Mouse (Mus musculus) C2C12 (cell line): ENCODE data around the gene Apex1. TPM values are rescaled to one million over a fixed set of nuclear protein-coding genes. Genes with fewer than 3 reads are reported as not detected.
"Not testable (repeated sequence)": the region's sequence is repeated elsewhere in the genome, so short reads cannot be mapped to it uniquely, and the experiment has no call there.

Experiments
- H3K27me3 ChIP-seq: one replicate; pipeline ENCODE4 v1.6.1; 2011; ENCODE audit not compliant: control insufficient read depth, insufficient read depth, insufficient read length
- H3K36me3 ChIP-seq: one replicate; pipeline ENCODE4 v1.6.1; 2011; ENCODE audit not compliant: control insufficient read depth, insufficient read depth
- H3K4me3 ChIP-seq: one replicate; pipeline ENCODE4 v1.5.1; 2011; ENCODE audit warnings: mild to moderate bottlenecking, control low read depth; ENCODE audit not compliant: poor library complexity, insufficient read depth, severe bottlenecking
- H3K79me2 ChIP-seq: one replicate; pipeline ENCODE4 v1.6.1; 2011; ENCODE audit not compliant: control insufficient read depth, insufficient read depth
- H3K79me3 ChIP-seq: one replicate; pipeline ENCODE4 v1.6.1; 2011; ENCODE audit warnings: low read depth, control low read depth
- H3ac ChIP-seq: one replicate; pipeline ENCODE3; 2011; ENCODE audit warnings: low read depth; ENCODE audit not compliant: control insufficient read depth, insufficient read length
- CEBPB ChIP-seq: IDR thresholded peaks from one replicate; pipeline ENCODE4 v1.6.1; 2011; ENCODE audit warnings: low read depth, mild to moderate bottlenecking, control low read depth, moderate library complexity
- CTCF ChIP-seq: IDR thresholded peaks from one replicate; pipeline ENCODE4 v1.5.1; 2011; ENCODE audit not compliant: control insufficient read depth, insufficient read depth, insufficient read length
- FOSL1 ChIP-seq: IDR thresholded peaks from one replicate; pipeline ENCODE4 v1.8.0; 2011; ENCODE audit warnings: mild to moderate bottlenecking, low read length; ENCODE audit not compliant: poor library complexity, insufficient read depth, severe bottlenecking
- MAX ChIP-seq: IDR thresholded peaks from one replicate; pipeline ENCODE4 v1.6.1; 2011; ENCODE audit warnings: mild to moderate bottlenecking, control low read depth
- MYOD1 ChIP-seq: IDR thresholded peaks from one replicate; pipeline ENCODE4 v1.6.1; 2011; ENCODE audit warnings: low read depth; ENCODE audit not compliant: control insufficient read depth, insufficient read length
- MYOG ChIP-seq: IDR thresholded peaks from one replicate; pipeline ENCODE4 v1.6.1; 2011; ENCODE audit not compliant: control insufficient read depth, insufficient read length; ENCODE audit errors: extremely low read depth
- USF1 ChIP-seq: IDR thresholded peaks from one replicate; pipeline ENCODE4 v1.6.1; 2011; ENCODE audit warnings: low read depth, mild to moderate bottlenecking, control low read depth, moderate library complexity
- polyA plus RNA-seq: library from polyadenylated mRNA; unstranded; fragments of >200 nt; fragmentation: generic; extraction: Trizol; gene quantifications from one replicate; pipeline ENCODE4 v1.2.1, GENCODE M21; 2012; ENCODE audit warnings: missing spikeins

The Apex1 gene
- polyA plus RNA-seq, 1 experiment: 289 TPM

- no peaks in the 10 kb centered on the region for H3K79me2 ChIP-seq
- no peak for TF ChIP-seq MAX
- no peak for TF ChIP-seq CTCF
- no peak for TF ChIP-seq FOSL1
- no peak for TF ChIP-seq MYOG
- no peak for TF ChIP-seq MYOD1
- no peak for TF ChIP-seq USF1
- TF ChIP-seq CEBPB: no peak
Measured at GRCm38 (mm10) chr14:50969041-50969440, 44.3 kb downstream of the Apex1 start.

GRCm38 (mm10) chr14:50969558-50970544, 45.1 kb downstream of the Apex1 start:
- Histone ChIP-seq H3K4me3 (no peak overlapping the region), H3ac (no peak overlapping the region), H3K36me3 (no peaks in the 10 kb centered on the region), H3K27me3 (no peaks in the 10 kb centered on the region), H3K79me2 (no peaks in the 10 kb centered on the region), H3K79me3 (no peaks in the 10 kb centered on the region)
- TF ChIP-seq CEBPB: no peak
- no peak for TF ChIP-seq MYOG
- no peak for TF ChIP-seq MAX
- TF ChIP-seq FOSL1: no peak
- no peak for TF ChIP-seq CTCF
- no peak for TF ChIP-seq MYOD1
- no peak for TF ChIP-seq USF1

More at GRCm38 (mm10) chr14:50969041-50969440, 44.3 kb downstream of the Apex1 start:
- Histone ChIP-seq H3ac (no peak overlapping the region), H3K27me3 (no peaks in the 10 kb centered on the region), H3K79me3 (no peaks in the 10 kb centered on the region), H3K36me3 (no peaks in the 10 kb centered on the region), H3K4me3 (no peak overlapping the region)

GRCm38 (mm10) chr14:50970822-50971221, 46.1 kb downstream of the Apex1 start:
- Histone ChIP-seq H3K79me2 (no peaks in the 10 kb centered on the region), H3K79me3 (no peaks in the 10 kb centered on the region), H3K4me3 (no peak overlapping the region), H3ac (no peak overlapping the region), H3K27me3 (no peaks in the 10 kb centered on the region), H3K36me3 (no peaks in the 10 kb centered on the region)
- TF ChIP-seq MYOG (no peak), FOSL1 (no peak), USF1 (no peak), CTCF (no peak), CEBPB (no peak), MAX (no peak), MYOD1 (no peak)

- not testable (repeated sequence) for H3K36me3 ChIP-seq, H3ac ChIP-seq
Measured at GRCm38 (mm10) chr14:50973054-50973453, 48.3 kb downstream of the Apex1 start.

GRCm38 (mm10) chr14:50973700-50974099, 48.9 kb downstream of the Apex1 start:
- Histone ChIP-seq H3K4me3 (no peak overlapping the region), H3K27me3 (no peaks in the 10 kb centered on the region), H3K79me3 (no peaks in the 10 kb centered on the region), H3K79me2 (no peaks in the 10 kb centered on the region), H3ac (no peak overlapping the region), H3K36me3 (no peaks in the 10 kb centered on the region)
- no peak for TF ChIP-seq MAX
- no peak for TF ChIP-seq CTCF
- TF ChIP-seq USF1: no peak
- no peak for TF ChIP-seq MYOD1

More at GRCm38 (mm10) chr14:50973054-50973453, 48.3 kb downstream of the Apex1 start:
- H3K79me3 ChIP-seq, H3K79me2 ChIP-seq, H3K27me3 ChIP-seq, H3K4me3 ChIP-seq: not testable (repeated sequence)

- Histone ChIP-seq H3K27me3 (no peaks in the 10 kb centered on the region), H3K4me3 (no peak overlapping the region), H3ac (no peak overlapping the region), H3K79me3 (no peaks in the 10 kb centered on the region), H3K79me2 (no peaks in the 10 kb centered on the region), H3K36me3 (no peaks in the 10 kb centered on the region)
- TF ChIP-seq MYOG: no peak
- no peak for TF ChIP-seq FOSL1
- no peak for TF ChIP-seq MYOD1
- TF ChIP-seq CTCF: no peak
- no peak for TF ChIP-seq MAX
- TF ChIP-seq USF1: no peak
- TF ChIP-seq CEBPB: no peak
Measured at GRCm38 (mm10) chr14:50975001-50975400, 50.2 kb downstream of the Apex1 start.
